Mouse (Mus musculus): ENCODE results near the gene Ptprd.
A peak's percentile ranks its signal among the peaks of the same experiment; 100 is the strongest.

The Ptprd gene

DNA sequence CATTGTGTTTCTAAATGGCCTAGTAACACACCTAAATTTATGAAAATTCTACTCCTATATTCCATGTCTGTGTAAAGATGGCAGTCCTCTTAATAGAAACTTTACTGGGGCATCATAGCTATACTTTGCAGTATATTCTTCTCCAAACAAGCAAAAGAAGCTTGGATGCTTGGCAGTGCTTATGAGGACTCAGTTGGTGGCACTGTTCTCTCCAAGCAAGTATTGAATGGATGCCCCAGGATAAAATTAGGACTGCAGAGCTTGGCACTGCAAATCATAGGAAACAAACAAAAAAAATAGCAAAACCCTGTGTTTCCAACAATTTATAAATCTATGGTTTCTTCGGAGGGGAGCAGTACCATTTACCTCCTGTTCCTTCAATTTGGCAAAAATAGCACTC is 549.5 kb downstream of the Ptprd start:
- Histone ChIP-seq H3K9me3 (ENCODE audit: low read length) (no peaks in the 10 kb centered on the region), H3K4me1 (replicated peaks; ENCODE audit: low read depth, low read length) (no peaks in the 10 kb centered on the region), H3K4me3 (replicated peaks; ENCODE audit: low read length) (no peak overlapping the region), H3K27me3 (ENCODE audit: insufficient read depth, low read length) (no peaks in the 10 kb centered on the region), H3K36me3 (ENCODE audit: insufficient read depth, low read length) (no peaks in the 10 kb centered on the region)
- TF ChIP-seq CTCF (conservative IDR thresholded peaks at IDR 0.05; ENCODE audit: low read length) (no peak), NANOG (IDR thresholded peaks at IDR 0.05; ENCODE audit: borderline replicate concordance, low read length) (no peak), POU5F1 (IDR thresholded peaks at IDR 0.05; ENCODE audit: borderline replicate concordance, low read length) (no peak)

DNA sequence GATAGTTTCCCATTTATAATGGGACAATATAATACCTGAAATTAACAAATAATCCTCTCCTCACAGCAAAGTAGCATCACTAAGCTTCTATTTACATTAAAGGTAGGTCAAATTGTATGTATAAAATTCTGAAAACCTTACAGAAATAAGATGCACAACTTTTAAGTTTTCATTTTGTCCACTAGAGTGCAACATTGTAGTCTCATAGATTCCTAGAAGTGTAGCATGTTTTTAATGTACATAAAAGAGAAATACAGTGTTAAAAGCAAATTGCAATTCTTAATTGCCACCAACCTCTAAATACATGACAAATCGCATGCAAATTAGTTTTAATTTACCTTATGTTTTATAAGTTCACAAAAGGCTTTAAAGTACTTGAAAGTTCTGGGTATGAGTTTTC is 556.1 kb downstream of the Ptprd start:
- Histone ChIP-seq H3K4me3 (replicated peaks; ENCODE audit: low read length) (no peak overlapping the region), H3K4me1 (replicated peaks; ENCODE audit: low read depth, low read length) (no peaks in the 10 kb centered on the region)
- TF ChIP-seq CTCF (conservative IDR thresholded peaks at IDR 0.05; ENCODE audit: low read length): no peak
- TF ChIP-seq POU5F1 (IDR thresholded peaks at IDR 0.05; ENCODE audit: borderline replicate concordance, low read length): no peak
- TF ChIP-seq NANOG (IDR thresholded peaks at IDR 0.05; ENCODE audit: borderline replicate concordance, low read length): no peak

DNA sequence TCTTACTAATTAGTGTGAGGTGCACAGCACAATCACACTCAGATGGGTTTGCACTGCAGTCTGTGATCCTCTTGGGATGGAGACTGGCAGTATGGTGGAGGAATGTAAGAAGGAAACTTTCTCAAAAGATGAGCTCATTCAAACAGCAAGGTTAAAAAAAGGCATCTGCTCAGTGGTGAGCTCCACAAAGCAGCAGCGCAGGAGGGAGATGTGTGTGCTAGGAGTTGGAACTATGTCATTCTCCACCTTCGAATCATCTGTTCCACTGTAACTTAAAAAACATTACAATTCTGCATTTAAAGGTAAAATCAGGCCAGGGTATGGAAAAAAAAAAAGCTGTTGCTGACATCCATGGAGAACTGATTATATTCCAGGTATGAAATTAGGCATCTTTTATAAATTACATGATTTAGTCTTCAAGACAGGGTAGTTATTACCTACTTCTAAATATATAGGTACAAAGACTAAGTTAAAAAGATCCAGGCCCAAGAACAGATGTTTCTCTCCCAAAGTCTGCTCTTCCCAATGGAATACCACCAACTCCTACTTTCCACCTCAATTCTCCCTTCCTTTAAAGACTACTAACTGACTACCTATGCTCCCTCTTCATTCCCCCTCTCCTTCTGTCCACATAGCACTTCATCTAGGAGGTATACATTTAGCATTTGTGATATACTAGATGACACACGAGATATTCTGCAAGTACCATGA is 562.0 kb downstream of the Ptprd start:
- no peaks in the 10 kb centered on the region for H3K27me3 ChIP-seq (ENCODE audit: insufficient read depth, low read length)
- no peak overlapping the region for H3K4me3 ChIP-seq (replicated peaks; ENCODE audit: low read length)
- no peaks in the 10 kb centered on the region for H3K9me3 ChIP-seq (ENCODE audit: low read length)
- no peaks in the 10 kb centered on the region for H3K36me3 ChIP-seq (ENCODE audit: insufficient read depth, low read length)
- no peak for TF ChIP-seq CTCF (conservative IDR thresholded peaks at IDR 0.05; ENCODE audit: low read length)
- TF ChIP-seq POU5F1 (IDR thresholded peaks at IDR 0.05; ENCODE audit: borderline replicate concordance, low read length): no peak
- TF ChIP-seq NANOG (IDR thresholded peaks at IDR 0.05; ENCODE audit: borderline replicate concordance, low read length): no peak
- H3K4me1 ChIP-seq (replicated peaks; ENCODE audit: low read depth, low read length): no peaks in the 10 kb centered on the region

More for the DNA sequence above, 556.1 kb downstream of the Ptprd start:
- H3K9me3 ChIP-seq (ENCODE audit: low read length): no peaks in the 10 kb centered on the region
- no peaks in the 10 kb centered on the region for H3K27me3 ChIP-seq (ENCODE audit: insufficient read depth, low read length)
- H3K36me3 ChIP-seq (ENCODE audit: insufficient read depth, low read length): no peaks in the 10 kb centered on the region

DNA sequence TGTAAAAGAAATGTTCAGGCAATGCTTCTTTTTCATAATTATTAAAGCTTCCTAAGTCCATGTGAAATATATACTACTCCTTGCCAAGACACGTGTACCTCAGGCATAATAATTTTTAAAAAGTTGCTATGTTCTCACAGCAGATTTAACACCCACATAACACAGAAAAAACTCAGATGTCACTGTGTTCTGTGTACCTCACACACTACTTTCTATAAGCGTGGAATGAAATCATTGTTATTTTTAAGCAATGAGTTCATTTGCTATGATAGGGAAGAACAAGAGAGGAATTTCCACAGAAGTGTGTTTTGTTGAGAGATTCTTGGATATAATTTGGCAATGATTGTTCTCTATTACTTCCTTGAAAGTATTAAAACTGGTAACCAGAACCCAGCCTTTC is 562.9 kb downstream of the Ptprd start:
- TF ChIP-seq NANOG (IDR thresholded peaks at IDR 0.05; ENCODE audit: borderline replicate concordance, low read length) (no peak), CTCF (conservative IDR thresholded peaks at IDR 0.05; ENCODE audit: low read length) (no peak)
- H3K4me1 ChIP-seq (replicated peaks; ENCODE audit: low read depth, low read length): no peaks in the 10 kb centered on the region
- no peak overlapping the region for H3K4me3 ChIP-seq (replicated peaks; ENCODE audit: low read length)
- no peaks in the 10 kb centered on the region for H3K9me3 ChIP-seq (ENCODE audit: low read length)
- H3K36me3 ChIP-seq (ENCODE audit: insufficient read depth, low read length): no peaks in the 10 kb centered on the region
- H3K27me3 ChIP-seq (ENCODE audit: insufficient read depth, low read length): no peaks in the 10 kb centered on the region

DNA sequence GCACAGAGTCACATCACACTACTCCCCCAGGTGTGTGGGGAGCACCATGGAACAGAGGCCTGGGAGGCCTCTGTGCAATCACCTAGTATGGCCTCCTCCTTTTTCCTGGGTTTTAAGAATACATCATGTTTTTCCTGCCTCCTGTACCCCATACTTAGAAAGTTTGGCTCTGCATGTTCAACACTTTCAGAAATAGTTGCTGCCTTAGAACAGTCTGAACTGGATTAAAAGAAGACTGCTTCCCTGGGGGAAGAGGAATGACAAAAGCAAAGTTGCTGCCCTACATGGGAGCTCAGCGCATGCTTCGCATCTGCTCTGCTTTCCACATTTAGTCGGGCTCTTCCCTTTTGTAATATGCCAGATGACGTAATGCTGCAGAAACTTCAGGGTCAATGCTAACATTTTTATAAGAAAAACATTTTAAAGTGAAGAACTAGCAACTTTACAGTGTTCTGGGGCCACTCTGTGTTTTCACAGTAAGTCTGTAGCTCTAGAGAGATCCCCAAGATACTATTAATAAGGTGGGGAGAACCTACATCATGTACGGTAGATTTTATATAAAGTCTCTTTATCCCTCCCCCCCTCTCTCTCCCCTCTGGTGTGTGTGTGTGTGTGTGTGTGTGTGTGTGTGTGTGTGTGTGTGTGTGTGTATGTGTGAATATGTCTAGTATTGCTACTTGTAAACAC is 564.2 kb downstream of the Ptprd start:
- no peaks in the 10 kb centered on the region for H3K9me3 ChIP-seq (ENCODE audit: low read length)
- no peaks in the 10 kb centered on the region for H3K4me1 ChIP-seq (replicated peaks; ENCODE audit: low read depth, low read length)
- H3K27me3 ChIP-seq (ENCODE audit: insufficient read depth, low read length): no peaks in the 10 kb centered on the region
- TF ChIP-seq POU5F1 (IDR thresholded peaks at IDR 0.05; ENCODE audit: borderline replicate concordance, low read length) (no peak), CTCF (conservative IDR thresholded peaks at IDR 0.05; ENCODE audit: low read length) (no peak), NANOG (IDR thresholded peaks at IDR 0.05; ENCODE audit: borderline replicate concordance, low read length) (no peak)
- no peak overlapping the region for H3K4me3 ChIP-seq (replicated peaks; ENCODE audit: low read length)
- H3K36me3 ChIP-seq (ENCODE audit: insufficient read depth, low read length): no peaks in the 10 kb centered on the region

DNA sequence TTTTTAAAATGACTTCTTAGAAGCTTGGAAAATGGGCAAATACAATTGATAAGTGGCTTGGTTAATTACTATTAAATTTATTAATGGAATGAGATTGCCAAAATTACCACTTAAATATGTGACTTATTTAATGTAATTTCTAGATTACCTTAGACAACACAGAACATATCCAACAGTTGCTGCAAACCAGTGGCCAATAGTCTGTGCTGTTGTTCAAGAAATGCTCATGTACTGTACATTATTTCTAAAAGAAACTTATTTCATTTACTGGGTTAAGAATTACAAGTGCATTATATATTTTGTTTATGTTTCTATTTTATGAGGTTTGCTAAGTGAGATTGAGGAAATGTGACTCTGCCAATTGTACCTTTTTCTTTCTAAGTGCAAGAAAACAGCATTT is 567.3 kb downstream of the Ptprd start:
- Histone ChIP-seq H3K4me1 (replicated peaks; ENCODE audit: low read depth, low read length) (no peaks in the 10 kb centered on the region), H3K36me3 (ENCODE audit: insufficient read depth, low read length) (no peaks in the 10 kb centered on the region), H3K27me3 (ENCODE audit: insufficient read depth, low read length) (no peaks in the 10 kb centered on the region), H3K4me3 (replicated peaks; ENCODE audit: low read length) (no peak overlapping the region), H3K9me3 (ENCODE audit: low read length) (no peaks in the 10 kb centered on the region)
- TF ChIP-seq NANOG (IDR thresholded peaks at IDR 0.05; ENCODE audit: borderline replicate concordance, low read length) (no peak), POU5F1 (IDR thresholded peaks at IDR 0.05; ENCODE audit: borderline replicate concordance, low read length) (no peak), CTCF (conservative IDR thresholded peaks at IDR 0.05; ENCODE audit: low read length) (peak; percentile 56)

DNA sequence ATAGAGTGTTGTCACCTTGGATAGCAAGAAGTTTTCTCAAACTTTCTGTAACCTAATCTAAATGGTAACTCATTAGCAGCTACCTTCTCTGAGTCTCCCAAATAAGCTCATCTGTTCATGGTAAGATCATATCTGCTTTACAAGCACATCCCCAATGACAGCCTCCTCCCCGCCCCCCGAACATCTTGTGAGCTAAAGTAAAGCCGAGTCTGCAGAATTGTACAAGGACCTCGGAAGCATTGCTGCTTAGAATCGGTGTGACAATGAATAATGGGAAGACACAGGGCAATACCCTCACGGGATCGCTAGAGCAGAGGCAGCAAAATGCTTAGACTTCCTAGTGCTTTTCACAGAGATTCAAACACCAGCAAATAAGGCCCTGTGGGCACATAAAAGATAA is 571.7 kb downstream of the Ptprd start:
- TF ChIP-seq NANOG (IDR thresholded peaks at IDR 0.05; ENCODE audit: borderline replicate concordance, low read length): no peak
- no peak for TF ChIP-seq POU5F1 (IDR thresholded peaks at IDR 0.05; ENCODE audit: borderline replicate concordance, low read length)
- TF ChIP-seq CTCF (conservative IDR thresholded peaks at IDR 0.05; ENCODE audit: low read length): no peak

DNA sequence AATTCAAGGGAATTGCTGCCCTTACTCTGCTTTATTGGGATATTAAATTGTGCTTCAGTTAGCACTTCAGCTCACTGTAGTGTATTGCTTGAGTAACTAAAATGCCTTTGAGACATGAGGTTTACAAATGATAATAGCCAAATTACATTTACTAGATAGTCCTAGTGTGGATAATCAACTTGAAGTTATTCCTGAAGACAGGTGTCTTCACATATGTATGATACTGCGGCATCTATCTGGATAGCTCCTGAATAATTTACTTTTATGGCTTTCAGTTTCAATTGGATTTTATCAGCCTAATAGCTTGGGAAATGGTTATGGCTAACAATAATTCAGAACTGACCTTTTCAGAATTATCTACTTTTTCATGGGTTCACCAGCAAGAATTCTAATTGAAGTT is 598.6 kb downstream of the Ptprd start:
- Histone ChIP-seq H3K4me3 (replicated peaks; ENCODE audit: low read length) (no peak overlapping the region), H3K27me3 (ENCODE audit: insufficient read depth, low read length) (no peaks in the 10 kb centered on the region), H3K4me1 (replicated peaks; ENCODE audit: low read depth, low read length) (no peaks in the 10 kb centered on the region), H3K36me3 (ENCODE audit: insufficient read depth, low read length) (no peaks in the 10 kb centered on the region), H3K9me3 (ENCODE audit: low read length) (no peaks in the 10 kb centered on the region)
- no peak for TF ChIP-seq NANOG (IDR thresholded peaks at IDR 0.05; ENCODE audit: borderline replicate concordance, low read length)
- no peak for TF ChIP-seq CTCF (conservative IDR thresholded peaks at IDR 0.05; ENCODE audit: low read length)
- TF ChIP-seq POU5F1 (IDR thresholded peaks at IDR 0.05; ENCODE audit: borderline replicate concordance, low read length): no peak

More for the DNA sequence above, 571.7 kb downstream of the Ptprd start:
- Histone ChIP-seq H3K27me3 (ENCODE audit: insufficient read depth, low read length) (no peaks in the 10 kb centered on the region), H3K36me3 (ENCODE audit: insufficient read depth, low read length) (no peaks in the 10 kb centered on the region), H3K4me1 (replicated peaks; ENCODE audit: low read depth, low read length) (no peaks in the 10 kb centered on the region), H3K4me3 (replicated peaks; ENCODE audit: low read length) (no peak overlapping the region), H3K9me3 (ENCODE audit: low read length) (no peaks in the 10 kb centered on the region)
